Mouse (Mus musculus) layer of hippocampus, postnatal 25 days (tissue): ENCODE results near the gene Gpsm2. TPM values are rescaled to one million over a fixed set of nuclear protein-coding genes. Genes with fewer than 3 reads are reported as not detected.
"Not testable (repeated sequence)": the region's sequence is repeated elsewhere in the genome, so short reads cannot be mapped to it uniquely, and the experiment has no call there.

ENCODE experiments used
- DNase-seq, 2 experiments: peaks; one replicate each; pipeline ENCODE4 v3.0.0; 2022; ENCODE audit warnings: mixed read lengths in 2 of 2, low spot score in 1 of 2; ENCODE audit errors: extremely low spot score in 1 of 2
- total RNA-seq, 2 experiments: library from RNA; stranded (reverse); gene quantifications; 2 replicates each; pipeline ENCODE4 v1.2.3; 2021

Gene Gpsm2
- total RNA-seq, 2 experiments from 2014 or later, result 17.8 to 17.9 TPM

DNA sequence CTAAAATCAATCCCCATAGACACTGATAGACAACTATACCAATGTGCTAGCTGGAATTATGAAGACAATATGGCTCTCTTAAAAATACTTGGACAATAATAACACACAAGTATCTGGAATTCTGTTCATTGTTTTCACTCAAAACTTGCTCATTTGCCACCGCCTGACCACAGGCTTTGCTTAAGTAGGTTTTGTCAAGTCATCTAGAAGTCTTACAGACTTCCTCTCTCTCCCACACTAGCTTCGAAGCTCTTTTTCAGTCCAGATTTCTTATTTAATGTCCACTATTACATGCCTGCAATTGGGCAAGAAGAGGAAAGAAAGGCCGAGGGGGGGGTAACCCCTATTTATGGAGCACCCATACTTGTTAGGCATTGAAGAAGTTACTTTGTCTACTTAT lies 5.7 kb upstream of the Gpsm2 start:
- no peak for DNase-seq

DNA sequence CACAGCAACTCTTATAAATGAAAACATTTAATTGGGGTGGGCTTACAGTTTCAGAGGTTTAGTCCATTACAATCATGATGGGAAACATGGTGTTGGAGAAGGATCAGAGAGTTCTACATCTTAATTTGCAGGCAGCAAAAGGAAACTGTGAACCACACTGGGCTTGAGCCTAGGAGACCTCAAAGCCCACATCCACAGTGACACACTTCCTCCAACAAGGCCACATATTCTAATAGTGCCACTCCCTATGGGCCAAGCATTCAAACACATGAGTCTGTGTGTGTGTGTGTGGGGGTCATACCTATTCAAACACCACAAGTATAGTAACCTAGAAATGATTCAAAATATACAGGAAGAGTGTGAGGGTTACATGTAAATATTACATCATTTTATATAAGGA lies 5.2 kb upstream of the Gpsm2 start:
- no peak for DNase-seq

DNA sequence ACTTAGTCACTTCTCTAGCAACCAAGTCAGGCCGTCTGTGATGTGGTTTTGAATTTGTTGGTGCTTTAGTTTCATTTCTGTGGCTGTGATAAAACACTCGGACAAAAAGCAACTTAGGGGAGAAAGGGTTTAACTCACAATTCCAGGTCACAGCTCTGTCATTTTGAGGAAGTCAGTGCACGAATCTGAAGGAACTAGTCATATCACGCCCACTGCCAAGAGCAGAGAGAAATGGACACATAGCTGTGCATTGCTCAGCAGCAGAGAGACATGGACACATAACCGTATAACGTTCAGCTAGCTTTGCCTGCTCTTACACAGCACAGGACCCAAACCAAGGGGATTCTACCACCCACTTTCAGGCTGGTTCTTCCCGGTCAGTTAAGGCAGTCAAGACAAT lies 4.3 kb upstream of the Gpsm2 start:
- no peak for DNase-seq

DNA sequence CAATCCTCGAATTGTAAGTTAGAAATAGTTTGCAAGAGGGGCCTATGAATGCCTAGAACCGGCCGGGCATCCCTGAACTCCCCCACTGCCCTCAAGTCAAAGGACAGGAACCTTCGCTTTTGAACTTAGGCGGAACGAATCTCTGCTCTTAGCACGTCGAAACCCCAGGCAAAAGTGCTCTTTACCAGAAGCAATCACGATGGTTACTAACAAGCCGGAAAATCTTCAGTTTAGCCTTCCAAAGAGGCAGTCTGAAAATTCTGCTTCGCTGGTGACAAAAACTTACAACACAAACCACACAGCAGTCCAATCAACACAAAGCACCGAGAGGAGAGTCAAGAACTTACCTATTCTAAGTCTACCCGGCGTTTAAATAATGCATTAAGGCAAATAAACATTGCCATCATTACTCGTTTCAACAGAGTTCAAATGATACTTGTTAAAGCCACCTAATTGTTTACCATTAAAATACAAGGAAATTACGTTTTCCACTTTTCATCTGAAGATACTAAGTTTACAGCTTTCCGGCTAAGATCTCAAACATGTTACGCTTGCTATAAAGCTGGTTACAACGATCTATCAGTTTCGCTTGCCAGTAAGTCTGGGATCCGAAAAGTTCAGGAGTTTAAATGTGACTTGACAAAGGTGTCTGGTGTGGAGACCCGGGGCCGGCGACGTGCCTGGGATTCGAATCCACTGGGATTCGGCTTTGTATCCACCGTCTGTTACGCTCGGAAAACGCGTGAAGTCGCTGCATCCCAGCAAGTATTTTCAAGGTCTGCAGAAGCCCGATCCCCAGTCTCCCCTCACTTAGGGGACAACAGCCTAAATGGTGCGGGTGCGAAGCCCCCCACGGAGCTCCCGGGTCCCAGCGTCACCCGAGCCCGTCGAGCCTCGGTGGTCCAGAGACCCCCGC lies 775 bp downstream of the Gpsm2 start:
- DNase-seq, result peak; percentile 31 to 44

DNA sequence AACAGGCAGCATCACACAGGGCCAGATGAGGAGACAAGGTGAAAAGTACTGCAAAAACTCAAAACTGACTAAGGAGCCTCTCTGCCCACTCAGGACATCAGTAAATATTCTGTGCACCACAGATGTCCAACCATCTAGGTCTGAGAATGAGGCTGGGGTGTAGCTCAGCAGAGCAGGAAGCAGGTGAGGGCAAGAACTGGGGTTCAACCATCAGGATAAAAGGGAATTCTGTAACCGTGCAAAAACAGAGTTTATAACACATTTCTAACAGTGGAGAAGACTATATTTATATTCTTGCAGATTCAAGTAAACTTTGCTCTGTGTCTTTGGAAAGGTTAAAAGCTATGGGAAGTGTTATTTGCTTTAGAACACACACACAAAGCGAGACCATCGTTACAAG lies 2.3 kb downstream of the Gpsm2 start:
- DNase-seq, result no peak

DNA sequence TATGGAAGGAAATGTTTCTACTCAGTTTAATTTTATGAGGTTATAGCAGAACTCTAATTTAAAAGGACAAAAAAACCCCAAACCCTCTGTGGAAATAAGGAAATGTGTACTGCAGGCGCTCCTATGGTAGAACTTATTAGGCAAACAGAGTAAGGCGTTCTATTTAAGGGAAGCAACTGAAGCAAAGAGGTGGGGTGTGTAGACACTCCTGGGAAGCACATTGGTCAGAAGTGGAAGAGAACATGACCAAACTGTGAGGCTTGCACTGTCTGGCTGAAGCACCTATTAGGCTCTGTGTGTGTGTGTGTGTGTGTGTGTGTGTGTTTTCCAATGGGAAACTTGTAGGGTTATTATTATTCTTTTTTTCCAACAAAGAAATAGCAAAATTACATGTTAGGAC lies 2.8 kb downstream of the Gpsm2 start:
- DNase-seq, result no peak

DNA sequence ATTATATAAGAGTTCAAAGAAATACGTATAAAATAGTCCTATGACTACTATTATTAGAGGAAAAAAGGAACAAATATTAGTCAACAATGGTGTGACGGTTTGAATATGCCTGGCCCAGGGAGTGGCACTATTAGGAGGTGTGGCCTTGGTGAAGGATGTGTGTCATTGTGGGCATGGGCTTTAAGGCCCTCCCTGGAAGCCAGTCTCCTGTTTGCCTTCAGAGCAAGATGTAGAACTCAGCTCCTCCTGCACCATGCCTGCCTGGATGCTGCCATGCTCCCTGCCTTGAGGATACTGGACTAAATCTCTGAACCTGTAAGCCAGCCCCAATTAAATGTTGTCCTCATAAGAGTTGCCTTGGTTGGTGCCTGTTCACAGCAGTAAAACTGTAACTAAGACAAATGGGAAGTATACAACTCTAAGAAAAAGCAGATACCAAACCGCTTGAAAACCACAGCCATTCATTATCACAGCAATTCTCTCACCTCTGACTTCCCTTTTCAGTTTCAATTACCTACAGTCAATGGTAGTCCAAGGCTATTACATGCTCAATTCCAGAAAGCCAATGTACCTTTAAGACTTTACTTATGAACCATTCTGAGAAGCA lies 4.1 kb downstream of the Gpsm2 start:
- no peak for DNase-seq

DNA sequence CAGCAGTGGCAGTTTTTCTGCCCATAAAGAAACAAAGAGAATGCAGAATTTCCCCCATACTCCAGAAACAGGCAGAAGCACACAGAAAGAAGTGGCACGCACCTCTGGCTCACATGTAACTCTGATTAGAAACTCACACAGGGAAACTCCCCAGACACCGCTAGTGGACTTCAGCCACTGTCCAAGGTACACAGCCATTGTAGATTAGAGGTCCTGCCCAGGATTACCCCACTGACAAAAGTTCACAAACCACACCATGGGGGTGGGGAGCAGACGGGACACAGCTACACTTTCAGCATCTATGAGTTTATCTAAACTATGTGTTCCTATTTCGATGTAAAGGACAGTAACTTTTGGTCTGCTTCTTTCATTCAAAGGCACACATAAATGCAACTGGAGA lies 7.3 kb downstream of the Gpsm2 start:
- no peak for DNase-seq

DNA sequence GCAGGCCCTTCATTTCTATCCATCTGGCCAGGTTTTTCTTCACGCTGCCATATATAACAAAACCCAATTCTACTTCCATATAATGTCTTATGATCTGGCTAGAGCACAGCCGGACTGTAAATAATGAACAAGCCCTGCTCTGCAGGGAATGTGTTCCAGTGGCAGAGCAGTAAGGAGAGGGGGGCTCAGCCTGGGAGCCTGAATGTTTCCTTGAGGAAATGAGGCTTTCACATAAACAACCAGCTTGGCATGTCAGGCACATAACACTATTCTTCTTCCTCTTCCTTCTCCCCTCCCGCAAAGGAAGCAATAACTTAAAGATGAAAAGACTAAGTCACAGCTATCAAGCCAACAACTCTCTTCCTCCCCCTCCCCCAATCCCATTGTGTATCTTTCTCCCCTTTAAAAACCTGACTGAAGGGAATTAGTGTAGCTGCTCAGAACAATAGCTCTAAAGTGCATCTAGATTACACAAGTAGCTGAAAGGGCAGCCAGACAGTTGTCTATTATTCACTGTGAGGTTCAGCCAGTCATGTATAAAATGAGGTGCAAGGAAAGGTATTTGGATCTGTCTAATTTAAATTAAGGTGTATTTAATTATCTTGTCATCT lies 8.9 kb downstream of the Gpsm2 start:
- DNase-seq, result no peak

DNA sequence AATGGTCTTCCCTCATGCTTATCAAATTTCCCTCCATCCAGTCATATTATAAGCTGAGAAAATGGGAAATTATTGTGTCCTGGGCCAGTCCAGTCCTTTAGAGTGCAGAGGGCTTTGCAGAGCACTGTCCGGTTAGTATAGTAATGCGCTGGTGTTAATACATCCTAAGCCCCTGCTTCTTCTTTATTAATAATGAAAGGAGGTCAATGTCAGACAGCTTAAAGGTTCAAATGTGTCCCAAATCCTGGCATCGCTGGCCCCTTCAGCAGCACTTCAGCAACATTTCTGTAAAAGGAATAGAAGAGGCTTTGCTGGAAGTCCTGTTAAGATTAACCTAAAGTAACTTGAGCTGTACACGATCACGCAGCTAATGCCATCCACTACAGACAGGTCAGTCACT lies 10.8 kb downstream of the Gpsm2 start:
- no peak for DNase-seq

DNA sequence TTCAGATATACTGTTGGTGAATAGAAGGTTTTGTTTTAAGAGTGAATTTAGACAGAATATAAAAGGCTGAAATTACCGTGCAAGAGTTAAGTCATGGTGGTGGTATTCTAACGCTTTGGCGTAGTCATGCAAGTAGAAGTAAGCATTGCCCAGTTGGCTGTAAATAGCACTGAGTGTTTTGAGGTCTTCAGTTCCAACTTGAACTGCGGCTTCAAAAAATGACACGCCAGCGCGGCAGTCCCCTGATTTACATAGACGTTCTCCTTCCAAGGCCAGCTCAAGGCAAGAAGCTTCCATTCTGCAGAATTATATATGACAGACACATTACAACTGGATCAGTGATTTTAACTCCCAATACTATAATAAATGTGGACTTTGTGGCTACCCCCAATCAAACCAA lies 19.3 kb downstream of the Gpsm2 start:
- DNase-seq, result no peak

DNA sequence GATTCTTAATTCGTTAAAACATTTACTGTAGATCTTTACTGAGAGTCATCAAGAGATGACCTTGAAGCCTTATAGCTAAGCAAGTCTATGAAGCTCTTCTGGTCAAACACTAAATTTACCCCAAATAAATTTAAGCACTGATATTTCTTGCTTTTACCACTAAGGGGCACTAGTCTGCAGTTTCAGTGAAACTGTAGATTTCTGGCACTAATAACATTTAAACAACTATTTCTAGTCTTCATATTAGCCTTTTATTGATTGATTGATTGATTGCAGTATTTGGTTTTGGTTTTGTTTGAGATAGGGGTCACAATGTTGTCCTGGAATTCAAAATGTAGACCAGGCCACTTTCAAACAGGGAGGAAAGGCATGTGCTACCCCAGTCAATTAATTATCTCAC lies 20.9 kb downstream of the Gpsm2 start:
- no peak for DNase-seq

DNA sequence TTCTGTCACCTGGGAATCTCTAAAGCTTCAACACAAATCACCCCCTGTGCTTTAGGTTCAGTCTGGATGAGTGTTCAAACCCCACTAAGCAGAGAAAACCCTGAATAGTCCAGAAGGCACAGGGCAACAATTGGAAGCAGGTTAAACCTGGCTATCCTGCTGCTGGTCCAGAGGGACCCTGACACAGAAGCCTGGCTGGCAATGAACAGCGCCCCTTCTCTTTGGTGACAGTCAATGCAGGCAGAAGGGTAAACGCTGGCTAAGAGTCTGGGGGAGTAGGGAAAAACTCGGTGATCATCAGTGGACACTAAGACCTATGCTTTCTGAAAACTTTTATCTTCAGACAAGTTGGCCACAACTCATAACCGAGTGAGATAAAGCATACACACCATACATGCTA lies 22.3 kb downstream of the Gpsm2 start:
- DNase-seq, result no peak

DNA sequence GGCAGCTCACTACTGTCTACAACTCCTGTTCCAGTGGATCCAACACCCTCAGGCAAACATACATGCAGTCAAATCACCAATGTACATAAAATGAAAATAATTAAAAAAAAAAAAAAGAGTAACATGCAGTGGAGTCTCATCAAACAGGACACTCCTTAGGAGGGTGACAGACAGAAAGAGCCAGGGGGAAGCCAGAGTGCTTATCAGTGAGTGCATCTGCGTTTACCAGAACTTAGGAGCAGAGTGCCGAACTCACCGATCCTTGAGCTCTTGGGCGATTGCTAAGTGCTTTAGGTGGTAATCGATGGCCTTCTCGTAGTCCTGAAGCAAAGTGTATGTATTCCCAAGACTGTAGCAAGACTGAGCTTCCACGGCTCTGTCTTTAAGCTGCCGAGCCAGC lies 23.4 kb downstream of the Gpsm2 start:
- DNase-seq, result no peak

DNA sequence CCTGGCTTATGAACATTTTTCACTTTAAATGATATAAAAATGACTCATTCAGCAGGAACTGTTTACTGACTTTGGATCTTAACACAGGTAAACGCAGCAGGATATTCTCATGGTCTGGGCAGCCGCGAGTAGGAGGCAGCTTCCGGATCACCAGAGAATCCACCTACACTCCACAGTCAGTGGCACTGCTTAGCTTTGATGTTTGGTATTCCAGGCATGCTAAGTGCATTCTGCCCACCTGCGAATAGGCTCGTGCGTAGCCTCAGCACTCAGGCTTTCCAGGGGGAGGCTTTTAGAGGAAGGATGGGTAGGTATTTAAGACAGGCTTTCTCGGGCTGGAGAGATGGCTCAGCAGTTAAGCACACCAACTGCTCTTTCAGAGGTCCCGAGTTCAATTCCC lies 27.8 kb downstream of the Gpsm2 start:
- no peak for DNase-seq

DNA sequence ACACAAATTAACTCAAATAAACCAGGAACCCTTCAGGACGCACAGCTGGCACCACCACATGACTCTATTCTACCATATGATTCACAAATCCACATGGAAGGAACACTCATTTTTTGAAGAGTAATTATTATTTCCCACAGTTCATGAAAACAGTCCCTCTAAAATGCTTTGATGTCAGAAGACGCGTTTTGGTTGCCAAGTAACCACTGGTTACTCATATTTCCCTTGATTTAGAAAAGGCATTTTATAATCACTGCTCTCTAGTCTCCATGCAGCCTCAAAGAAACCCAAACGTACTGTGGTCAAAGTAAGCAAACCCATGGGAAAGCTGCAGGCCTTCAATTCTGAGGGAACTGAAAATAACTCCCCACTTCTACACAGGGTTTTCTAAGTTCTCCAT lies 32.1 kb downstream of the Gpsm2 start:
- no peak for DNase-seq

DNA sequence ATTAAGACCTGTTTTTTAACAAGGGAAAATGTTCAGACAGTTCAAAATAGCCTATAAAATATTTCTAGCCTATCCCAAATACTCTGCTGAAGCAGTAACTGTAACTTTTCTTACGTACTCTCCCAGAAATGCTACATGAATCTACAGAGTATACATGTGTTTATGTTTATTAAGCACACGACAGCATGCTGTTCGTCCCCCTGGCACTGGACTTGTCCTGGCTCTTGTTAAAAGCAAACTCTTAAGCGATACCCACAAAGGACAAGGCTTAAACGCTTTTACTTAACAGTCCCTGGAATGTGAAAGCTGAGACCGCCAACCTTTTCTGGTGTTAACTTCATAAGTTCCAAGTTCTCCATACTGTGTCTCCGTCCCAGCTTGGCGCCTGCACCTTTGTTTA lies 32.7 kb downstream of the Gpsm2 start:
- DNase-seq, result no peak

DNA sequence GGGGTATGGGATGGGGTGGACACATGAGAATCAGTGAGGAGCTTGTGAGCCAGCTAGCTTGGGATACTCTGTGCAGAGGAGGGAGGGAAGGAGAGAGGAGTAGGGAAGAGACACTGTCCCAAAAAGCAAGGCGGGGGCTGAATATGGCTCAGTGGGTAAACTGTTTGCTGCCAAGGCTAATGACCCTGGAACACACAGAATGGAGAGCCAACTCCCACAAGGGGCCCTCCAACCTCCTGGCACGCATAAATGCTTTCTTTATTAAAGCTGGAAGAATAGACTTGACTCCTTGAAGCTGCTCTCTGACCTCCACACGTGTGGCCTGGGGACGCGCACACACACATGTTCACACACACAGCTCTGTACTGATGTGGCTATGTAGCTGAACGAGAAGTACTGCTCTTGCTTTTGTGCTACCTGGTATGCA lies 33.1 kb downstream of the Gpsm2 start:
- no peak for DNase-seq

DNA sequence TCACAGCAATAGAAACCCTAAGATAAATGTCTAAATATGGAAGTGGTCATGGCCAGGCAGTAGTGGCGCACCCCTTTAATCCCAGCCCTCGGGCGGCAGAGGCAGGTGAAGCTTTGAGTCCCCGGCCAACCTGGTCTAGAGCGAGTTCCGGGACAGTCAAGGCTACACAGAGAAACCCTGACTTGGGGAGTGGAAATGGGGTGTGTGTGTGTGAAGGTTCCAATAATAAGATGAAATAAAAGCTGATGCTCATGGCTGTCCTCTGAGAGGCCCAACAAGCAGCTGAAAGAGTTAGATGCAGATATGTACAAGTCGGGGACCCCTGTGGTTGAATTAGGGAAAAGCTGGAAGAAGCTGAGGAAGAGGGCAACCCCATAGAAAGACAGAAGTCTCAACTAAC lies 36.4 kb downstream of the Gpsm2 start:
- DNase-seq, result no peak

DNA sequence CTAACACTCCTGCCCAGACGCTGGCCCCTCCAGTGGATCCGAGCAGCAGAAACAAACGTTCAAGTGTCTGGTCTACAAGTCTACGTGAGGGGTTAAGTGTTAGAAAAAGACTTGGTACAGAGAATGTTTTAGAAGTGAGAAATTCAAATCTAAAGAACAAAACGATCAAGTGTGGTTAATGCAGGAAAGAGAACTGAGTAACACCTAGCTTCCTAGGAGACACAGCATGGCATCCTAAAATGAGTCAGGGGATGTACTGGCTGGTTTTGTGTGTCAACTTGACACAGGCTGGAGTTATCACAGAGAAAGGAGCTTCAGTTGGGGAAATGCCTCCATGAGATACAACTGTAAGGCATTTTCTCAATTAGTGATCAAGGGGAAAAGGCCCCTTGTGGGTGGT lies 38.5 kb downstream of the Gpsm2 start:
- DNase-seq, result not testable (repeated sequence)

DNA sequence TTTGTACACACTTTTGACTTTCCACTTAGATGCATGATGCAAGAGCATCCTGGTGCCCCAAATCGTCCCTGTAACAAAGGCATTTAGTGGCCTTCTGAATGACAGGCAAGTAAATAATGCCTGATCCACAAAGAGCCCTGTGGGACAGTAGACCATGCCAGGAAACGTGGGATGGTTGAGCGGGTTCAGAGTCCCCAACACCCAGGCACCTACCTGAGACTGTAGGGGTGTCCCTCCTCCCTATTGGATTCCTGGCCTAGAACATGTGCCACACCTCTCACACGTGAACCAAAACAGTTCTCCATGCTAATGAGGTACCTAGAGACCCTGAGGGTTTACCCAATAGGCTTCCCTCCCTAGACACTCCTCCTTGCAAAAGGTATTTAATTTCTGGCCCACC lies 41.1 kb downstream of the Gpsm2 start:
- no peak for DNase-seq

DNA sequence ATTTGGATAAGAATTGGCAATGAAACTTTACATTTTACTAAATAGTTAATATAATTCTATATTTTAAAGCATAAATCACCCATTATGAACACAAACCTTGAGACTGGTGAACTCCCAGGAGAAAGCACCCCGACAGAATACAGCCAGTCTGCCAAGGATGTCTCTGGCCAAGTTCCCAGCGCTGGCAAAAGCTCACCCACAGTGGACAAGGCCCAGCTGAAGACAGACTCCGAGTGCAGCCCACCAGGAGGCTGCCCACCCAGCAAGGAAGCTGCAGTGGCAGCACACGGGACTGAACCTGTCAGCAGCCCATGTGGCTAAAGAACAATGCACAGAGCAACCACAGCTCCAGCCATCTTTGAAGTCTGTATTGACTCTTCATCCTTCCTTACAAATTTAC lies 45.5 kb downstream of the Gpsm2 start:
- DNase-seq, result no peak
